Mouse (Mus musculus): Measurements from ENCODE around the gene Cd4. TPM values are rescaled to one million over a fixed set of nuclear protein-coding genes. Genes with fewer than 3 reads are reported as not detected.
A peak's percentile ranks its signal among the peaks of the same experiment; 100 is the strongest.

Gene Cd4
- total and polyA plus RNA-seq, 3 experiments, result 0.26 to 1.6 (median 0.34) TPM

- TF ChIP-seq IRF4 (IDR thresholded peaks at IDR 0.05; ENCODE audit: low read depth, low read length) (peak; percentile 66), SIN3A (IDR thresholded peaks at IDR 0.05; ENCODE audit: low read length) (no peak), MAFK (IDR thresholded peaks at IDR 0.05; ENCODE audit: insufficient replicate concordance, low read length) (0 out of 2 replicates have a peak, but pooled peaks have one; percentile 43), HCFC1 (IDR thresholded peaks at IDR 0.05; ENCODE audit: low read depth, low read length) (no peak), POLR2AphosphoS2 (IDR thresholded peaks at IDR 0.05; ENCODE audit: low read depth, low read length) (no peak), MAX (IDR thresholded peaks at IDR 0.05; ENCODE audit: low read length) (peak; percentile 83), MEF2A (IDR thresholded peaks at IDR 0.05; ENCODE audit: borderline replicate concordance, low read depth, low read length) (peak; percentile 14; the same call in 1 of the 2 replicates), ZNF384 (IDR thresholded peaks at IDR 0.05; ENCODE audit: low read depth, low read length) (peak; percentile 94), POLR2A (IDR thresholded peaks at IDR 0.05; ENCODE audit: low read depth, low read length) (no peak; the same call in 1 of the 2 replicates), ZC3H11A (IDR thresholded peaks at IDR 0.05; ENCODE audit: low read depth, low read length) (no peak), TCF12 (IDR thresholded peaks at IDR 0.05; ENCODE audit: low read depth, low read length) (peak; percentile 62), JUN (IDR thresholded peaks at IDR 0.05; ENCODE audit: insufficient read depth, low read depth, low read length) (no peak), USF1 (IDR thresholded peaks at IDR 0.05; ENCODE audit: low read depth, low read length) (peak; percentile 3; the same call in 1 of the 2 replicates)
Measured at GRCm38 (mm10) chr6:124900801-124901480, 12.9 kb upstream of the Cd4 start (continued).

- H3K9me3 ChIP-seq (replicated peaks; ENCODE audit: low read length), result no peaks in the 10 kb centered on the region
- H3K27ac ChIP-seq (ENCODE audit: insufficient read depth, low read depth), result peak overlapping the region; percentile 81
- no peaks in the 10 kb centered on the region for H3K79me2 ChIP-seq (replicated peaks; ENCODE audit: control insufficient read depth, extremely low read depth, insufficient read depth, poor library complexity, severe bottlenecking)
- no peak overlapping the region for H3K4me3 ChIP-seq (replicated peaks in 1 of 3; ENCODE audit: low read depth in 2 of 3, low read length in 2 of 3, poor library complexity in 1 of 3)
- in situ Hi-C loops (cut with MboI; ENCODE audit: low pct_ligation_motif_present, low pct_unique_long_range_greater_than_20kb, low sequenced_read_pairs), result loop anchor here (5.0 kb wide), 1 partner anchor 33 kb away; no protein-coding TSS in a partner anchor
- dilution Hi-C loops (cut with MboI; ENCODE audit: extremely low pct_ligation_motif_present, extremely low pct_unique_long_range_greater_than_20kb, low sequenced_read_pairs), result no loop called here
- DNase-seq (ENCODE audit: extremely low read depth), result peak; percentile 54
- no peaks in the 10 kb centered on the region for H3K36me3 ChIP-seq (replicated peaks in 1 of 2; ENCODE audit: control insufficient read depth in 1 of 2, insufficient read depth in 1 of 2, low read length in 1 of 2)
- H3K27me3 ChIP-seq (replicated peaks), result no peaks in the 10 kb centered on the region
- peak overlapping the region; percentile 13 for H3K4me2 ChIP-seq (ENCODE audit: insufficient read depth, low read depth, poor library complexity, severe bottlenecking)
- H3K4me1 ChIP-seq (ENCODE audit: control insufficient read depth in 1 of 2, insufficient read depth in 2 of 2), result peaks cover 23 to 78% of the 10 kb centered on the region in 2 experiments
- 0 out of 2 replicates have a peak overlapping the region, but pooled peaks have one; percentile 3 for H3K9ac ChIP-seq (ENCODE audit: insufficient read depth, low read depth)
- TF ChIP-seq SMC3 (IDR thresholded peaks at IDR 0.05; ENCODE audit: low read depth, low read length) (peak; percentile 19), ZC3H11A (IDR thresholded peaks at IDR 0.05; ENCODE audit: low read depth, low read length) (no peak), POLR2AphosphoS2 (IDR thresholded peaks at IDR 0.05; ENCODE audit: low read depth, low read length) (no peak), USF1 (IDR thresholded peaks at IDR 0.05; ENCODE audit: low read depth, low read length) (no peak), ZMIZ1 (IDR thresholded peaks at IDR 0.05; ENCODE audit: low read depth, low read length) (no peak), IRF4 (IDR thresholded peaks at IDR 0.05; ENCODE audit: low read depth, low read length) (0 out of 2 replicates have a peak, but pooled peaks have one; percentile 17), RAD21 (IDR thresholded peaks at IDR 0.05; ENCODE audit: low read depth, low read length) (peak; percentile 41), E2F4 (IDR thresholded peaks at IDR 0.05; ENCODE audit: insufficient replicate concordance, low read depth, low read length) (no peak), MXI1 (IDR thresholded peaks at IDR 0.05; ENCODE audit: low read depth, low read length) (no peak), MAFK (IDR thresholded peaks at IDR 0.05; ENCODE audit: insufficient replicate concordance, low read length) (no peak), JUN (IDR thresholded peaks at IDR 0.05; ENCODE audit: insufficient read depth, low read depth, low read length) (no peak), TBP (conservative IDR thresholded peaks at IDR 0.05; ENCODE audit: low read depth, low read length) (no peak), POLR2A (IDR thresholded peaks at IDR 0.05; ENCODE audit: low read depth, low read length) (no peak), USF2 (conservative IDR thresholded peaks at IDR 0.05; ENCODE audit: low read depth, low read length) (no peak), CHD2 (IDR thresholded peaks at IDR 0.05; ENCODE audit: low read length) (no peak), MYC (IDR thresholded peaks at IDR 0.05; ENCODE audit: low read depth, low read length) (0 out of 2 replicates have a peak, but pooled peaks have one; percentile 23), SIN3A (IDR thresholded peaks at IDR 0.05; ENCODE audit: low read length) (no peak), RCOR1 (conservative IDR thresholded peaks at IDR 0.05; ENCODE audit: low read depth, low read length) (0 out of 2 replicates have a peak, but pooled peaks have one; percentile 48), BHLHE40 (IDR thresholded peaks at IDR 0.05; ENCODE audit: low read depth, low read length) (no peak), TCF12 (IDR thresholded peaks at IDR 0.05; ENCODE audit: low read depth, low read length) (peak; percentile 66), MAX (IDR thresholded peaks at IDR 0.05; ENCODE audit: low read length) (peak; percentile 52; the same call in 1 of the 2 replicates), KAT2A (IDR thresholded peaks at IDR 0.05; ENCODE audit: insufficient replicate concordance, low read length) (no peak), ZKSCAN1 (IDR thresholded peaks at IDR 0.05; ENCODE audit: borderline replicate concordance, low read depth, low read length) (no peak), GABPA (IDR thresholded peaks at IDR 0.05; ENCODE audit: insufficient replicate concordance, low read depth, low read length) (no peak), UBTF (IDR thresholded peaks at IDR 0.05; ENCODE audit: low read depth, low read length) (no peak), HCFC1 (IDR thresholded peaks at IDR 0.05; ENCODE audit: low read depth, low read length) (no peak), MEF2A (IDR thresholded peaks at IDR 0.05; ENCODE audit: borderline replicate concordance, low read depth, low read length) (no peak), ELF1 (IDR thresholded peaks at IDR 0.05; ENCODE audit: low read depth, low read length) (no peak), JUND (conservative IDR thresholded peaks at IDR 0.05; ENCODE audit: low read depth, low read length) (no peak), NELFE (IDR thresholded peaks at IDR 0.05; ENCODE audit: low read depth, low read length) (no peak)
Measured at GRCm38 (mm10) chr6:124900056-124900800, 12.2 kb upstream of the Cd4 start.
